Mouse (Mus musculus): Measurements from ENCODE around the gene Hyal3.
A peak's percentile ranks its signal among the peaks of the same experiment; 100 is the strongest.

The Hyal3 gene

GRCm38 (mm10) chr9:107550491-107551116, 30.0 kb upstream of the Hyal3 start:
- DNase-seq (ENCODE audit: low read depth): no peak

DNA sequence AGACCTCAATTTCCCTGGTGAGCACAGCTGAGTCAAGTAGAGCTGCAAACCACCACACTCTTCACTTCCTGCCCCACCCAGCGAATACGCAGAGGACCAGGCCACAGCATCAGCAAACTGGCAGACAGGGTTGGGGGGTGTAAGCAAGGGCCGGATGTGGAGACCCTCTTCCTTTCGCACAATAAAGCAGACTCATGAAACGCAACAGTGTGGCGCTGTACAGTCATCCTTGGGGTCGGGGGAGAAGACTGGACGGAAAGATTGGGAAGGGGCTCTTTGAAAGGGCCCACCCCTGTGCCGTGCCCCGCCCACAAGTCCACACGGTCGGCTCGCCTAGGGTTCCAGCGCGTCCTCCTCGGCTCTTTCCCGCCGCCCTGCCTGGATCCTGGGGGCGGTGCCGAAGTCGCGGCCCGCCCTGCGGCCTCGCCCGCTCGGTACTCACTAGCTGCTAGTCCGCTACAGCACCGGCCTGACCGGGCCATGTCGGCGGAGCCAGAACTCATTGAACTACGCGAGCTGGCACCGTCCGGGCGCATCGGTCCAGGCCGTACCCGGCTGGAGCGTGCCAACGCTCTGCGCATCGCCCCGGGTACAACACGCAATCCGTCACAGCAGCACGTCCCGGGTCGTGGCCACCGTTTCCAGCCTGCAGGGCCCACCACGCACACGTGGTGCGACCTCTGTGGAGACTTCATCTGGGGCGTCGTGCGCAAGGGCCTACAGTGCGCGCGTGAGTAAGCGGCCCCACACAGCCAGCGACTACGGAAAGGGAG, 29.3 kb upstream of the Hyal3 start, which contains the start of gene Rassf1:
Gene Rassf1, plus strand, starts transcription at position 439 of the 773 bp plus-strand sequence.
- peak; percentile 85 for DNase-seq (ENCODE audit: low read depth)

GRCm38 (mm10) chr9:107551890-107552355, 28.7 kb upstream of the Hyal3 start:
- peak; percentile 57 for DNase-seq (ENCODE audit: low read depth)

- DNase-seq (ENCODE audit: low read depth): no peak
Observed at GRCm38 (mm10) chr9:107552690-107553393, 27.8 kb upstream of the Hyal3 start.

DNA sequence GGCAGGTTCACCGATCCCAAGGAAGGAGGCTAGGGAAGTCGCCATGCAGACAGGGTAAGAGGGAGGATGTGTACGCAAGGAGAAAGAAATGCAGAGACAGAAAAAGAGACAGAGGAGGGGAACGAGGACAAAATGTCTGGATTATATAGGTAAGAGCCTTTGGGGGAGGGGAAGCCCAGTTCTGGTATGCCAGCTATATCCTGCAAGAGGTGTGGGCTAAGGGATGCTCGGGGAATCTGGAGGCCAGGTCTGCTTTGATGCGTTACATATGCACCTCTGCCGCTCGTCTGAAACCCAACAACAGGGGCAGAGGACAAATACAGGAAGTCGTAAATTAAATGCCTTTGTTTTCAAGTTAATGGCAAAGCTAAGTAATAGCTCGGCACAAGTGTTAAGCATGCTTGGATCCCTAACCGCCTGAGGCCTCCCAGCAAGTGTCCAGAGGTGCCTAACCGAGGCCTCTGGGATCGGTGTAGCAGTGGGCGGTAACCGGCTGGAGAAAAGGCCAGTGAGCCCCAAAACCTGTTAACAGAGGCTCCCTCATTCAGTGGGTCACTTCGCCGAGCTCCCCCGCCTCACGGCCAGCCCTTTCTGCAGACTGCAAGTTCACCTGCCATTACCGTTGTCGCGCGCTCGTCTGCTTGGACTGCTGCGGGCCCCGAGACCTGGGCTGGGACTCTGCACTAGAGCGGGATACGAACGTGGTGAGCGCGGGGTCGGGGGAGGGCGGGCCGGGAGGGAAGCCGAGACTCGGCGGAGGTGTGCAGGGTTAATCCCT, 26.9 kb upstream of the Hyal3 start:
- DNase-seq (ENCODE audit: low read depth): peak; percentile 7

DNA sequence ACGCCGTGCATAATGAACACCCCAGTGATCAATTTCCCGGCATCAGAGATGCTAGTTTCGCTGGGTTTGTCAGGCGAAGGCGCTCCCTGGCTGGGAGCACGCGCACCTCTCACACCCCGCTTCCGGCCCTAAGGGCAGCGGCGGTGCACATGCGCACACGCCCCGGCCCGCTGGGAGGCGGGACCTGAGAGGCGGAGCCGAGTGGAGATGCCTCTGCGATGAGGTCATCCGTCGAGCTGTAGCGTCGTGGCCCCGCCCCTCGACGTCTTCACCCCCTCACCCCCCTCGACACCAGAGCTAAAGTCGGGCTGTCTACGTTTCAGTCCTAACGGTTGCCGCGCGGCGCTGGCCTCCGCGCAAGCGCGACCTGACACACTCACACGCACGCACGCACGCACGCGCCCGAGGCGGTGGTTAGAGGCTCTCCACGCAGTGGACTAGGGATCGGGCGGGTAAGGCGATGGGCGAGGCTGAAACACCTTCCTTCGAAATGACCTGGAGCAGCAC, 26.2 kb upstream of the Hyal3 start:
- DNase-seq (ENCODE audit: low read depth): peak; percentile 99

GRCm38 (mm10) chr9:107555031-107555457, 25.6 kb upstream of the Hyal3 start:
- DNase-seq (ENCODE audit: low read depth): peak; percentile 82

GRCm38 (mm10) chr9:107555701-107556100, 24.9 kb upstream of the Hyal3 start:
- DNase-seq (ENCODE audit: low read depth): peak; percentile 63

- peak; percentile 4 for DNase-seq (ENCODE audit: low read depth)
Observed at GRCm38 (mm10) chr9:107556346-107556745, 24.3 kb upstream of the Hyal3 start.

GRCm38 (mm10) chr9:107563029-107563581, 17.5 kb upstream of the Hyal3 start, which contains the start of gene Tusc2:
Gene Tusc2, plus strand, starts transcription at chr9:107563255.
- DNase-seq (ENCODE audit: low read depth): peak; percentile 92

DNA sequence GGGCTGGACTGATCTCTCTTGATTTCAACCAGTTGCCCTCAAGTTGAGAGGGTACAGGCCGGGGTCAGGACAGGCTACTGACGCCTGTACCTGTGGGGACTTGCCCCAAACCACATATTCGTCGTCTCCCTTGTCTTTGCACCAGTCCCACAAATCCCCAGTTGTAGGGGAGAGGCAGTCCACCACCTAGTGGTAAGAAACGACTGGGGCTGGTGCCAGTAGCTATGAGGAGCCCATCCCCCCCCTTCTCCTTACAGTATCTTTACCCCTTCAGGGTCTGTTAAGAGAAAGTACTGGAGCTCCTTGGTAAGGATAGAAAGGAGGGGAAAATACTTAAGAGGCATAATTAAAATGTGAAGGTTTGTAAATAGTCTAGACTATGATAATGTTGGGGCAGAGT, 15.1 kb upstream of the Hyal3 start:
- DNase-seq (ENCODE audit: low read depth): peak; percentile 38

DNA sequence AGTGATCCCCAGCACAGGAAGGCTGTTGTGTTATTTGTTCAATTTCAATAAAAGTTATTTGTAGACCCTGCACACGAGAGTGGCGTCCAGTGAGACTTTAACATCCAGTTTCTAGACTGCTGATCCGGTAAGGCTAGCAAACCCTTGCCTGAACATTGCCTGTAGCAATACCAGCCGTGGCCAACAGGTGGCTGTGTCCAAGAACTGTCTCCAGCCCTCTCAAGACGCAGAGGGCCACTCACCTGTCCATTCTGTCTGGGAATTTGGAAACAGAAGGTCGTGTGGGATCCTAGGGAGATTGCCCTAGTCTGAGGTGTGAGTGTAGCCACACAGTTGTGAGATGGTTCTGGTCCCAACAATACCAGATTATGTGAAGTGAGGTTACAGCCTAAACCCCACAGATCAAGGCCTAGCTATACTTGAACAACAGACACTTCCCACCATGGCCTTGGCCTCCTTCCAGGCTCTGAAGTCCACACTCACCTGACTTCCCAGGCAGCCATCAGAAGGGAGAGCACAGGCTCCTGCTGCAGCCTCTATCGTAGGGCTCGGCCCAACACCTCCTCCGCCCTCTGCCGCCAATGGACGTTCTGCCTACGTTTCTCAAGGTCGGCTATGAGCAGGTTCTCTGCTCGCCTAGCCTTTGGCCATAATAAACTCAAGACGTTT, 14.4 kb upstream of the Hyal3 start:
- DNase-seq (ENCODE audit: low read depth): peak; percentile 85

GRCm38 (mm10) chr9:107566855-107567254, 13.8 kb upstream of the Hyal3 start:
- no peak for DNase-seq (ENCODE audit: low read depth)

DNA sequence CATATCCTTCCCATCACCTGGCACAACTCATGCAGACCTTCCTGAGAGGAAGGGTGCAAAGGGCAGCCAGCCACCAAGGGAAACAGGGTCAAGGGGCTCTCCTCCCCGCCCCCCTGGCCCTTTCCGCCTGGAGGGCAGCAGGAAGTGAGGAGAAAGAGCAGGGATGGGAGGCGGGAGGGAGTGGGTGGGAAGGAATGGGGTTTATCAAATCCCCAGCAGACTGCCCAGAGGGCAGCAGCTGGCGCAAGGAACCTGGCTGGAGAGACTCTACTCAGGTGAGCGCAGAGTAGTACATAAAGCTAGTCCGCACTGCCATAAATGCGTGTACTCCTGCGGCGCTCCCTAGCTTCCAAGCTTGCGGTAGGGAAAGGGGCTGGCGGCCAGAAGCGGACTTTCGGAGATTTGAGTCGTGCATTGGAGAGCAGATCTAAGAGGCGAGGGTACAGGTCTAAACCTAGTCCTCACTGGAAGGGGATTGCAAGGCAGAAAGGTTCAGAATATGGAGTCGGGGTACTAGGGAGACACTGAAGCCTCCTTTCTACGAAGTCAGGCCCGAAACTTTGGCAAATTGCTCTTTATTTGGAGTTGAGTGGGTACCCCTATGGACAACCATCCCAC, 12.8 kb upstream of the Hyal3 start, which contains the start of gene Hyal2:
Gene Hyal2, plus strand, starts transcription at position 244 of the 618 bp plus-strand sequence.
- no peak for DNase-seq (ENCODE audit: low read depth)

- DNase-seq (ENCODE audit: low read depth): peak; percentile 90
Observed at GRCm38 (mm10) chr9:107568331-107569261, 12.0 kb upstream of the Hyal3 start.

GRCm38 (mm10) chr9:107569270-107569669, 11.3 kb upstream of the Hyal3 start:
- no peak for DNase-seq (ENCODE audit: low read depth)

GRCm38 (mm10) chr9:107570016-107570415, 10.6 kb upstream of the Hyal3 start:
- DNase-seq (ENCODE audit: low read depth): no peak

- DNase-seq (ENCODE audit: low read depth): no peak
Observed at GRCm38 (mm10) chr9:107570845-107571244, 9.8 kb upstream of the Hyal3 start.

Measured in NIH3T3 (cell line).